Mouse (Mus musculus): ENCODE measurements around the gene Spats2l. TPM values are rescaled to one million over a fixed set of nuclear protein-coding genes. Genes with fewer than 3 reads are reported as not detected.

The Spats2l gene
- polyA plus RNA-seq, 1 experiment from 2014 or later, result 51.5 TPM

GRCm38 (mm10) chr1:57833145-57833544 lies 59.2 kb downstream of the Spats2l start:
- H3K9me3 ChIP-seq (replicated peaks; ENCODE audit: control insufficient read depth, low read length), result no peaks in the 10 kb centered on the region
- H3K36me3 ChIP-seq (ENCODE audit: control insufficient read depth, insufficient read depth, low read length), result no peaks in the 10 kb centered on the region
- no peak overlapping the region for H3K9ac ChIP-seq (ENCODE audit: low read depth, low read length)
- no peak overlapping the region for H3K27ac ChIP-seq (ENCODE audit: low read depth, low read length)
- no peak overlapping the region for H3K4me3 ChIP-seq (ENCODE audit: low read depth, low read length)
- no peak overlapping the region for H3K4me2 ChIP-seq
- H3K27me3 ChIP-seq (ENCODE audit: control insufficient read depth, insufficient read depth, low read length), result no peaks in the 10 kb centered on the region
- H3K4me1 ChIP-seq (ENCODE audit: control insufficient read depth, insufficient read depth, low read length), result no peaks in the 10 kb centered on the region
- WGBS (ENCODE audit: insufficient replicate concordance), result 38% methylated on average over 2 of the region's 2 CpGs
- ATAC-seq (replicated peaks; ENCODE audit: insufficient number of reproducible peaks, low FRiP score, low TSS enrichment), result no peak

GRCm38 (mm10) chr1:57835128-57835527 lies 61.2 kb downstream of the Spats2l start:
- Histone ChIP-seq H3K36me3 (ENCODE audit: control insufficient read depth, insufficient read depth, low read length) (no peaks in the 10 kb centered on the region), H3K27ac (ENCODE audit: low read depth, low read length) (no peak overlapping the region), H3K9ac (ENCODE audit: low read depth, low read length) (no peak overlapping the region), H3K4me1 (ENCODE audit: control insufficient read depth, insufficient read depth, low read length) (no peaks in the 10 kb centered on the region), H3K4me2 (no peak overlapping the region), H3K9me3 (replicated peaks; ENCODE audit: control insufficient read depth, low read length) (no peaks in the 10 kb centered on the region), H3K4me3 (ENCODE audit: low read depth, low read length) (no peak overlapping the region), H3K27me3 (ENCODE audit: control insufficient read depth, insufficient read depth, low read length) (no peaks in the 10 kb centered on the region)
- no peak for ATAC-seq (replicated peaks; ENCODE audit: insufficient number of reproducible peaks, low FRiP score, low TSS enrichment)
- whole genome bisulfite sequencing (ENCODE audit: insufficient replicate concordance), result 61% methylated on average over 7 of the region's 7 CpGs

GRCm38 (mm10) chr1:57836686-57837317 lies 62.8 kb downstream of the Spats2l start:
- Histone ChIP-seq H3K4me1 (ENCODE audit: control insufficient read depth, insufficient read depth, low read length) (no peaks in the 10 kb centered on the region), H3K27ac (ENCODE audit: low read depth, low read length) (no peak overlapping the region), H3K4me3 (ENCODE audit: low read depth, low read length) (no peak overlapping the region), H3K4me2 (no peak overlapping the region), H3K9ac (ENCODE audit: low read depth, low read length) (no peak overlapping the region), H3K9me3 (replicated peaks; ENCODE audit: control insufficient read depth, low read length) (no peaks in the 10 kb centered on the region), H3K27me3 (ENCODE audit: control insufficient read depth, insufficient read depth, low read length) (no peaks in the 10 kb centered on the region), H3K36me3 (ENCODE audit: control insufficient read depth, insufficient read depth, low read length) (no peaks in the 10 kb centered on the region)
- 70% methylated on average over 5 of the region's 5 CpGs for WGBS (ENCODE audit: insufficient replicate concordance)
- no peak for ATAC-seq (replicated peaks; ENCODE audit: insufficient number of reproducible peaks, low FRiP score, low TSS enrichment)

GRCm38 (mm10) chr1:57839863-57840262 lies 65.9 kb downstream of the Spats2l start:
- no peaks in the 10 kb centered on the region for H3K36me3 ChIP-seq (ENCODE audit: control insufficient read depth, insufficient read depth, low read length)
- no peaks in the 10 kb centered on the region for H3K9me3 ChIP-seq (replicated peaks; ENCODE audit: control insufficient read depth, low read length)
- no peaks in the 10 kb centered on the region for H3K27me3 ChIP-seq (ENCODE audit: control insufficient read depth, insufficient read depth, low read length)
- no peak overlapping the region for H3K4me2 ChIP-seq
- no peak for ATAC-seq (replicated peaks; ENCODE audit: insufficient number of reproducible peaks, low FRiP score, low TSS enrichment)
- WGBS (ENCODE audit: insufficient replicate concordance), result 75% methylated on average over 6 of the region's 6 CpGs
- no peak overlapping the region for H3K27ac ChIP-seq (ENCODE audit: low read depth, low read length)
- no peak overlapping the region for H3K9ac ChIP-seq (ENCODE audit: low read depth, low read length)
- H3K4me1 ChIP-seq (ENCODE audit: control insufficient read depth, insufficient read depth, low read length), result no peaks in the 10 kb centered on the region
- no peak overlapping the region for H3K4me3 ChIP-seq (ENCODE audit: low read depth, low read length)

- no peaks in the 10 kb centered on the region for H3K9me3 ChIP-seq (replicated peaks; ENCODE audit: control insufficient read depth, low read length)
- no peak overlapping the region for H3K4me3 ChIP-seq (ENCODE audit: low read depth, low read length)
- WGBS (ENCODE audit: insufficient replicate concordance), result 67% methylated on average over 9 of the region's 9 CpGs
- no peak for ATAC-seq (replicated peaks; ENCODE audit: insufficient number of reproducible peaks, low FRiP score, low TSS enrichment)
- no peak overlapping the region for H3K27ac ChIP-seq (ENCODE audit: low read depth, low read length)
- 0 out of 2 replicates have a peak, but pooled peaks cover 2% of the 10 kb centered on the region for H3K4me1 ChIP-seq (ENCODE audit: control insufficient read depth, insufficient read depth, low read length)
- H3K9ac ChIP-seq (ENCODE audit: low read depth, low read length), result no peak overlapping the region
- H3K27me3 ChIP-seq (ENCODE audit: control insufficient read depth, insufficient read depth, low read length), result no peaks in the 10 kb centered on the region
- no peaks in the 10 kb centered on the region for H3K36me3 ChIP-seq (ENCODE audit: control insufficient read depth, insufficient read depth, low read length)
- H3K4me2 ChIP-seq, result no peak overlapping the region
Observed at GRCm38 (mm10) chr1:57845054-57845722, 71.2 kb downstream of the Spats2l start.

- ATAC-seq (replicated peaks; ENCODE audit: insufficient number of reproducible peaks, low FRiP score, low TSS enrichment), result no peak
- peaks cover 5% of the 10 kb centered on the region for H3K4me1 ChIP-seq (ENCODE audit: control insufficient read depth, insufficient read depth, low read length)
- no peak overlapping the region for H3K27ac ChIP-seq (ENCODE audit: low read depth, low read length)
- 68% methylated on average over 15 of the region's 15 CpGs for WGBS (ENCODE audit: insufficient replicate concordance)
- no peak overlapping the region for H3K4me3 ChIP-seq (ENCODE audit: low read depth, low read length)
- H3K27me3 ChIP-seq (ENCODE audit: control insufficient read depth, insufficient read depth, low read length), result no peaks in the 10 kb centered on the region
- no peaks in the 10 kb centered on the region for H3K9me3 ChIP-seq (replicated peaks; ENCODE audit: control insufficient read depth, low read length)
- no peak overlapping the region for H3K4me2 ChIP-seq
- H3K36me3 ChIP-seq (ENCODE audit: control insufficient read depth, insufficient read depth, low read length), result no peaks in the 10 kb centered on the region
- no peak overlapping the region for H3K9ac ChIP-seq (ENCODE audit: low read depth, low read length)
Observed at GRCm38 (mm10) chr1:57846856-57847698, 73.1 kb downstream of the Spats2l start.

- Histone ChIP-seq H3K27me3 (ENCODE audit: control insufficient read depth, insufficient read depth, low read length) (no peaks in the 10 kb centered on the region), H3K27ac (ENCODE audit: low read depth, low read length) (no peak overlapping the region), H3K4me3 (ENCODE audit: low read depth, low read length) (no peak overlapping the region), H3K9me3 (replicated peaks; ENCODE audit: control insufficient read depth, low read length) (no peaks in the 10 kb centered on the region), H3K4me2 (no peak overlapping the region), H3K9ac (ENCODE audit: low read depth, low read length) (no peak overlapping the region), H3K4me1 (ENCODE audit: control insufficient read depth, insufficient read depth, low read length) (peaks cover 13% of the 10 kb centered on the region), H3K36me3 (ENCODE audit: control insufficient read depth, insufficient read depth, low read length) (no peaks in the 10 kb centered on the region)
- ATAC-seq (replicated peaks; ENCODE audit: insufficient number of reproducible peaks, low FRiP score, low TSS enrichment), result no peak
- WGBS (ENCODE audit: insufficient replicate concordance), result 66% methylated on average over 4 of the region's 4 CpGs
Observed at GRCm38 (mm10) chr1:57849087-57849486, 75.1 kb downstream of the Spats2l start.

GRCm38 (mm10) chr1:57849916-57850315 lies 76.0 kb downstream of the Spats2l start:
- WGBS (ENCODE audit: insufficient replicate concordance), result 61% methylated on average over 3 of the region's 3 CpGs
- no peaks in the 10 kb centered on the region for H3K27me3 ChIP-seq (ENCODE audit: control insufficient read depth, insufficient read depth, low read length)
- peaks cover 13% of the 10 kb centered on the region for H3K4me1 ChIP-seq (ENCODE audit: control insufficient read depth, insufficient read depth, low read length)
- H3K9me3 ChIP-seq (replicated peaks; ENCODE audit: control insufficient read depth, low read length), result no peaks in the 10 kb centered on the region
- no peak overlapping the region for H3K4me3 ChIP-seq (ENCODE audit: low read depth, low read length)
- H3K27ac ChIP-seq (ENCODE audit: low read depth, low read length), result no peak overlapping the region
- no peaks in the 10 kb centered on the region for H3K36me3 ChIP-seq (ENCODE audit: control insufficient read depth, insufficient read depth, low read length)
- no peak overlapping the region for H3K9ac ChIP-seq (ENCODE audit: low read depth, low read length)
- no peak for ATAC-seq (replicated peaks; ENCODE audit: insufficient number of reproducible peaks, low FRiP score, low TSS enrichment)
- no peak overlapping the region for H3K4me2 ChIP-seq

Measured in heart, embryonic 11.5 days (tissue).